Mouse (Mus musculus) stomach, postnatal 0 days (tissue): ENCODE measurements around the gene Cemip. TPM values are rescaled to one million over a fixed set of nuclear protein-coding genes. Genes with fewer than 3 reads are reported as not detected.

ENCODE experiments used
- ATAC-seq: fragments of 200-750 bp; cut with Nextera tagmentation; 2 replicates; pipeline ENCODE4 v1.8.0; 2017; ENCODE audit not compliant: low FRiP score, low TSS enrichment
- DNase-seq: peaks from one replicate; pipeline ENCODE4 v3.0.0-alpha.2; 2016; ENCODE audit warnings: low spot score
- H3K27ac ChIP-seq: fragments of 300-500 bp; sonication (generic); replicated peaks from 2 replicates; pipeline ENCODE4 v1.5.1; 2014; ENCODE audit warnings: mild to moderate bottlenecking, control low read depth
- H3K27me3 ChIP-seq: fragments of 300-500 bp; sonication (generic); 2 replicates; pipeline ENCODE4 v1.6.1; 2014; ENCODE audit warnings: low read length; ENCODE audit not compliant: control insufficient read depth, insufficient read depth
- H3K36me3 ChIP-seq: fragments of 300-500 bp; sonication (generic); 2 replicates; pipeline ENCODE4 v1.6.1; 2014; ENCODE audit warnings: low read length, mixed read lengths; ENCODE audit not compliant: control insufficient read depth, insufficient read depth
- H3K4me1 ChIP-seq: fragments of 300-500 bp; sonication (generic); replicated peaks from 2 replicates; pipeline ENCODE4 v1.6.1; 2014; ENCODE audit warnings: antibody characterized with exemption; ENCODE audit not compliant: control insufficient read depth, insufficient read depth
- H3K4me2 ChIP-seq: fragments of 300-500 bp; sonication (generic); replicated peaks from 2 replicates; pipeline ENCODE4 v1.6.1; 2014; ENCODE audit warnings: low read depth, mild to moderate bottlenecking, control low read depth, moderate library complexity
- H3K4me3 ChIP-seq: fragments of 300-500 bp; sonication (generic); 2 replicates; pipeline ENCODE4 v1.5.1; 2014; ENCODE audit warnings: low read depth, low read length, control low read depth
- H3K9ac ChIP-seq: fragments of 300-500 bp; sonication (generic); 2 replicates; pipeline ENCODE4 v1.6.1; 2014; ENCODE audit warnings: mild to moderate bottlenecking, low read length, control low read depth, mixed read lengths
- H3K9me3 ChIP-seq: fragments of 300-500 bp; sonication (generic); 2 replicates; pipeline ENCODE4 v1.6.1; 2016; ENCODE audit warnings: low read length; ENCODE audit not compliant: control insufficient read depth
- CTCF ChIP-seq: IDR thresholded peaks from 2 replicates; pipeline ENCODE4 v1.5.1; 2016; ENCODE audit warnings: antibody characterized with exemption, low read depth, mild to moderate bottlenecking, moderate library complexity
- EP300 ChIP-seq: optimal IDR thresholded peaks from 2 replicates; pipeline ENCODE3; 2016; ENCODE audit warnings: antibody characterized with exemption
- WGBS: fragments of 180-500 bp; shearing (Covaris S2); extraction: QIAGEN DNeasy Blood & Tissue Kit; methylation state at CpG from one replicate; pipeline ENCODE4 v1.1.7; 2014; 5-methylcytosine and 5-hydroxymethylcytosine counted together
- polyA plus RNA-seq: library from polyadenylated mRNA; unstranded; fragments of >200 nt; fragmentation: Nextera tagmentation; extraction: Ambion mirVana; gene quantifications from 2 replicates; pipeline ENCODE4 v1.2.1, GENCODE M21; 2015

The Cemip gene
- polyA plus RNA-seq, 1 experiment from 2014 or later: 0.40 TPM

DNA sequence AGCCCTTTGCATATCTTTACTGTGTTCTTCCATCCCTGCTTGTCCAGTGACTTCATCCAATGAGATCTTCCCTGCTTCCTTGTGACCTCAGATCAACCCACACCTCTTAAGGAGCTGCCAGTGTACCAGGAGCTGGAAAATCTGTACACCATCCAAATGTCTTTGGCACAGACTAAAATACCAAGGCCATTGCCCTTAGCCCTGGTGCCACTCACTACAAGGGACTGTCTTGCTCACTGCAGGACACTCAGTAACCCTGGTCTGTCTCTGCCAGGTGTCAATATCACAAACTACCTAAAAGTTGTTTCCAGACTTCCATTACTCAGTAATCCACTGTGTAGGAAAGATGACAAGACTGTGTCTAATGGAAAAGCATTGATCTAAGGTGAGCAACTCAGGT lies 121.1 kb downstream of the Cemip start:
- no peak for ATAC-seq
- Histone ChIP-seq H3K4me3 (no peak overlapping the region), H3K27me3 (no peaks in the 10 kb centered on the region), H3K9ac (no peak overlapping the region), H3K4me2 (no peak overlapping the region), H3K36me3 (no peaks in the 10 kb centered on the region), H3K27ac (no peak overlapping the region), H3K9me3 (no peaks in the 10 kb centered on the region), H3K4me1 (no peaks in the 10 kb centered on the region)
- TF ChIP-seq CTCF: no peak
- TF ChIP-seq EP300: no peak
- no peak for DNase-seq

DNA sequence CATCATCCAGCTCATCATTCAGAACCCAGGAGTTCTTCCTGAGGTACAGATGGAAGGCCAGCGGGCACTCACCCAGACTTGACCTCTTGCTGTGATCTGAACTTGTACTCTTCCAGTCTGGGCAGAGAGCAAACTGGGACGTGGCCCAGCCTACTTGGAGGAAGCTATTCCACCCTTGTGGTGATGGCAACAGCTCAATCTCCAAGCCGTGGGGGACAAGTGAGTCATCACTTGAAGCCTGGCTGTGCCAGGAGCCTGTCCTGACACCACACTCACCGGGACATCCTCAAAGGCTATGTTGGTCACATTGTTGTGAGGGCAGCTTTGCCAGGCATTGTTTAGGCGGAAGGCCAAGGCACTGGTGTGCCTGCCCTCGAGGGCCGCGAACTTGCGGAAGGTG lies 133.8 kb downstream of the Cemip start:
- WGBS: 83% methylated on average over 9 of the region's 9 CpGs

DNA sequence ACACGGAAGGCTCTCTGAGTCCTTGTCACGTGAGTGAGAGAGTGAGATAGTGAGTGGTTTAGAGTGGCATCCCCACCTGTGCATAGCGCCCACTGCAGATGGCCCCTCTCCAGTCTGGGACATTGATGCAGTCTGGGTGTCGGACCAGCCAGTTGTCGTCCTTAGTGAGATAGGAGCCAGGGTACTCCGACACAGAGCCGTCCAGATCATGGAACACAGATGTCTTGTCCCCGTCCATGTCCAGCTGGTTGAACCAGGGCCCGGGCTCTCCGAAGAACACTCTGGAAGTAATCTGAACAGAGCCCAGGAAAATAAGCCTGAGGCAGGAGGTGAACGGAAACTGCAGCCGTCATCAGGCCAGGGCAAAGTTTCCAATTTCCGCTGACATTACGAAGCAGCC lies 135.0 kb downstream of the Cemip start:
- TF ChIP-seq CTCF (no peak), EP300 (no peak)
- DNase-seq (no peak), ATAC-seq (no peak)
- Histone ChIP-seq H3K4me1 (no peaks in the 10 kb centered on the region), H3K4me2 (no peak overlapping the region), H3K27ac (no peak overlapping the region), H3K36me3 (no peaks in the 10 kb centered on the region), H3K9ac (no peak overlapping the region), H3K4me3 (no peak overlapping the region), H3K9me3 (no peaks in the 10 kb centered on the region), H3K27me3 (no peaks in the 10 kb centered on the region)
- WGBS: 83% methylated on average over 14 of the region's 14 CpGs

More for the DNA sequence above, 133.8 kb downstream of the Cemip start:
- Histone ChIP-seq H3K4me2 (no peak overlapping the region), H3K27ac (no peak overlapping the region), H3K9me3 (no peaks in the 10 kb centered on the region), H3K27me3 (no peaks in the 10 kb centered on the region), H3K4me3 (no peak overlapping the region), H3K4me1 (no peaks in the 10 kb centered on the region), H3K9ac (no peak overlapping the region), H3K36me3 (no peaks in the 10 kb centered on the region)
- DNase-seq (no peak), ATAC-seq (no peak)
- TF ChIP-seq EP300 (no peak), CTCF (no peak)

- TF ChIP-seq CTCF (no peak), EP300 (no peak)
- WGBS: 79% methylated on average over 6 of the region's 6 CpGs
- H3K9ac ChIP-seq: no peak overlapping the region
These were observed 136.6 kb downstream of the Cemip start for GRCm38 (mm10) chr7:83949662-83950061.

GRCm38 (mm10) chr7:83948743-83949142 lies 137.6 kb downstream of the Cemip start:
- ATAC-seq: peak; percentile 67; the same call in 1 of the 2 replicates
- DNase-seq: no peak
- peak overlapping the region; percentile 69 for H3K27ac ChIP-seq
- H3K27me3 ChIP-seq: no peaks in the 10 kb centered on the region
- TF ChIP-seq CTCF: no peak
- no peak for TF ChIP-seq EP300
- H3K4me1 ChIP-seq: no peaks in the 10 kb centered on the region
- no peak overlapping the region for H3K9ac ChIP-seq
- no peak overlapping the region for H3K4me3 ChIP-seq
- 41% methylated on average over 7 of the region's 7 CpGs for WGBS
- no peaks in the 10 kb centered on the region for H3K9me3 ChIP-seq
- no peaks in the 10 kb centered on the region for H3K36me3 ChIP-seq
- no peak overlapping the region for H3K4me2 ChIP-seq

More at GRCm38 (mm10) chr7:83949662-83950061, 136.6 kb downstream of the Cemip start:
- H3K4me3 ChIP-seq: no peak overlapping the region
- no peak overlapping the region for H3K27ac ChIP-seq
- no peaks in the 10 kb centered on the region for H3K9me3 ChIP-seq
- no peak for ATAC-seq
- no peaks in the 10 kb centered on the region for H3K27me3 ChIP-seq
- H3K36me3 ChIP-seq: no peaks in the 10 kb centered on the region
- H3K4me1 ChIP-seq: no peaks in the 10 kb centered on the region
- H3K4me2 ChIP-seq: no peak overlapping the region
- no peak for DNase-seq

DNA sequence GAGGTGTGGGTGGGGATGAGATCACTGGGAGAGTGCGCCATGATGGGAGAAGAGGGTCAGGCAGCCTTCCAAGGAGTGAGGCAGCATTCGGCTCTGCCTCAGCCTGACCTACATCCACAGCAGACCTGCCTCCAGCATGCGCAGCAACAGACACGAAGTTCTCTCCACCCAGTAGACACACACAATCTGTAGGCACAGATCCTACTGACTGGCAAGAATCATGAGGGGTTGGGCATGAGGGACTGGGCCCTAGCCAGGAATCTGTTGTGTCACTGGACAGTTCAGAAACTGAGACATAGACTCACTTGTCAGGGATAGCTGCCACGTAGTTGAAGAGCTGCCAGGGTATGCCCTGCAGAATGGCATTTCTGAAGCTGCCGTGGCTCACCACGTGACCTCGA lies 144.6 kb downstream of the Cemip start:
- ATAC-seq: no peak
- Histone ChIP-seq H3K9me3 (no peaks in the 10 kb centered on the region), H3K4me2 (no peak overlapping the region), H3K27me3 (no peaks in the 10 kb centered on the region), H3K9ac (no peak overlapping the region), H3K27ac (no peak overlapping the region), H3K4me3 (no peak overlapping the region), H3K4me1 (no peaks in the 10 kb centered on the region), H3K36me3 (no peaks in the 10 kb centered on the region)
- WGBS: 77% methylated on average over 8 of the region's 8 CpGs
- no peak for TF ChIP-seq CTCF
- no peak for TF ChIP-seq EP300
- no peak for DNase-seq
